Mouse (Mus musculus): ENCODE data around the gene Olfr508. TPM values are rescaled to one million over a fixed set of nuclear protein-coding genes. Genes with fewer than 3 reads are reported as not detected.

Olfr508 gene
- polyA plus RNA-seq, 1 experiment, result not detected

GRCm38 (mm10) chr7:108671058-108671457, 41.3 kb downstream of the Olfr508 start:
- no peak overlapping the region for H3K27ac ChIP-seq (ENCODE audit: insufficient read depth, low read depth, low read length)
- WGBS, result 63% methylated on average over 1 of the region's 1 CpGs
- no peak overlapping the region for H3K4me3 ChIP-seq (ENCODE audit: insufficient read depth, low read depth, low read length)
- TF ChIP-seq POLR2A (IDR thresholded peaks at IDR 0.05; ENCODE audit: insufficient read depth, low read depth, low read length) (no peak), CTCF (IDR thresholded peaks at IDR 0.05; ENCODE audit: insufficient read depth, low read depth, low read length) (no peak)
- no peaks in the 10 kb centered on the region for H3K4me1 ChIP-seq (ENCODE audit: control insufficient read depth, insufficient read depth, low read length)

DNA sequence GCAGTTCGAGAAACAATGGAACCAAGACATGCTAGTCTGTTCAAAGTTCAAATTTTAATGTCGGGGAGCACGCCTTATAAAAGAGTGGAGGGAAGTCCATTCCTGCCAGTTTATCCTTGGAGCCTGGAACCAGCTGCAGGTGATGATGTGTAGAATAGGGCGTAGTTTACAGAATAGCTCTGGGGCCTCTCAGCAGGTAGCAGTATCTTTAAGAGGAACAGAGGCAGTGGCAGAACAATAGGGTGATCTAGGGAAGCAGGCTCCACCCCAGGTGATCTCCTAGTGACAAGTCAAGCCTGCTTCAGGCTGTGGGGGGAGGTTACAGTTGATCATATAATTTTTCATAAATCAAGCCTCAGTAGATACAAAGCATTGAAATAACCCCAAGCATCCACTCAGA, 49.1 kb downstream of the Olfr508 start:
- Histone ChIP-seq H3K4me1 (ENCODE audit: control insufficient read depth, insufficient read depth, low read length) (no peaks in the 10 kb centered on the region), H3K27ac (ENCODE audit: insufficient read depth, low read depth, low read length) (no peak overlapping the region), H3K4me3 (ENCODE audit: insufficient read depth, low read depth, low read length) (no peak overlapping the region)
- 90% methylated on average over 4 of the region's 4 CpGs for WGBS
- TF ChIP-seq CTCF (IDR thresholded peaks at IDR 0.05; ENCODE audit: insufficient read depth, low read depth, low read length), result no peak
- no peak for TF ChIP-seq POLR2A (IDR thresholded peaks at IDR 0.05; ENCODE audit: insufficient read depth, low read depth, low read length)

Other genes with a start within 250 kb of the Olfr508 start
- not detected in 2 replicates for gene Olfr495, start 236.8 kb upstream of the Olfr508 start, polyA plus RNA-seq (2012; ENCODE audit: insufficient read depth, insufficient read length, low replicate concordance, missing spikeins)
- not detected in 2 replicates for gene Olfr497, start 209.6 kb upstream of the Olfr508 start, polyA plus RNA-seq (2012; ENCODE audit: insufficient read depth, insufficient read length, low replicate concordance, missing spikeins)
- not detected in 2 replicates for gene Olfr498, start 164.7 kb upstream of the Olfr508 start, polyA plus RNA-seq (2012; ENCODE audit: insufficient read depth, insufficient read length, low replicate concordance, missing spikeins)
- gene Olfr502, start 104.9 kb upstream of the Olfr508 start, polyA plus RNA-seq (2012; ENCODE audit: insufficient read depth, insufficient read length, low replicate concordance, missing spikeins), result not detected in 2 replicates
- not detected in 2 replicates for gene Olfr503, start 85.5 kb upstream of the Olfr508 start, polyA plus RNA-seq (2012; ENCODE audit: insufficient read depth, insufficient read length, low replicate concordance, missing spikeins)
- not detected in 2 replicates for gene Olfr504, start 64.2 kb upstream of the Olfr508 start, polyA plus RNA-seq (2012; ENCODE audit: insufficient read depth, insufficient read length, low replicate concordance, missing spikeins)
- not detected in 2 replicates for gene Olfr506, start 19.2 kb upstream of the Olfr508 start, polyA plus RNA-seq (2012; ENCODE audit: insufficient read depth, insufficient read length, low replicate concordance, missing spikeins)
- gene Olfr507, start 8.2 kb upstream of the Olfr508 start, polyA plus RNA-seq (2012; ENCODE audit: insufficient read depth, insufficient read length, low replicate concordance, missing spikeins), result not detected in 2 replicates
- gene Olfr509, start 21.9 kb downstream of the Olfr508 start, polyA plus RNA-seq (2012; ENCODE audit: insufficient read depth, insufficient read length, low replicate concordance, missing spikeins), result not detected in 2 replicates
- not detected in 2 replicates for gene Olfr510, start 36.4 kb downstream of the Olfr508 start, polyA plus RNA-seq (2012; ENCODE audit: insufficient read depth, insufficient read length, low replicate concordance, missing spikeins)
- gene Olfr512, start 83.3 kb downstream of the Olfr508 start, polyA plus RNA-seq (2012; ENCODE audit: insufficient read depth, insufficient read length, low replicate concordance, missing spikeins), result not detected in 2 replicates
- gene Olfr513, start 121.0 kb downstream of the Olfr508 start, polyA plus RNA-seq (2012; ENCODE audit: insufficient read depth, insufficient read length, low replicate concordance, missing spikeins), result not detected in 2 replicates
- not detected in 2 replicates for gene Olfr514, start 196.0 kb downstream of the Olfr508 start, polyA plus RNA-seq (2012; ENCODE audit: insufficient read depth, insufficient read length, low replicate concordance, missing spikeins)
- gene Olfr516, start 220.5 kb downstream of the Olfr508 start, polyA plus RNA-seq (2012; ENCODE audit: insufficient read depth, insufficient read length, low replicate concordance, missing spikeins), result not detected in 2 replicates
- not detected in 2 replicates for gene Olfr517, start 242.4 kb downstream of the Olfr508 start, polyA plus RNA-seq (2012; ENCODE audit: insufficient read depth, insufficient read length, low replicate concordance, missing spikeins)